Mouse (Mus musculus): Measurements from ENCODE around the gene Mrc2. TPM values are rescaled to one million over a fixed set of nuclear protein-coding genes. Genes with fewer than 3 reads are reported as not detected.
A peak's percentile ranks its signal among the peaks of the same experiment; 100 is the strongest.

Mrc2 gene
- polyA plus RNA-seq, 1 experiment from 2014 or later = 16.9 TPM

- Histone ChIP-seq H3K36me3 (peaks cover 5% of the 10 kb centered on the region; the same call in 1 of the 2 replicates), H3K27me3 (ENCODE audit: low read depth, poor library complexity, severe bottlenecking) (no peaks in the 10 kb centered on the region), H3K4me3 (no peak overlapping the region), H3K27ac (replicated peaks) (peak overlapping the region; percentile 81), H3K4me1 (peaks cover 59% of the 10 kb centered on the region), H3K9me3 (replicated peaks) (no peaks in the 10 kb centered on the region)
- 42% methylated on average over 10 of the region's 10 CpGs for WGBS
- peak; percentile 44 for DNase-seq (ENCODE audit: low spot score)
Observed at GRCm38 (mm10) chr11:105312972-105313632, 20.7 kb downstream of the Mrc2 start.

- Histone ChIP-seq H3K9me3 (replicated peaks) (no peaks in the 10 kb centered on the region), H3K36me3 (peaks cover 5% of the 10 kb centered on the region; the same call in 1 of the 2 replicates), H3K4me1 (peaks cover 55% of the 10 kb centered on the region), H3K4me3 (no peak overlapping the region), H3K27ac (replicated peaks) (peak overlapping the region; percentile 81), H3K27me3 (ENCODE audit: low read depth, poor library complexity, severe bottlenecking) (no peaks in the 10 kb centered on the region)
- 36% methylated on average over 8 of the region's 8 CpGs for WGBS
- DNase-seq (ENCODE audit: low spot score) = peak; percentile 44
Observed at GRCm38 (mm10) chr11:105313633-105314014, 21.2 kb downstream of the Mrc2 start.

- DNase-seq (ENCODE audit: low spot score) = no peak
- no peaks in the 10 kb centered on the region for H3K27me3 ChIP-seq (ENCODE audit: low read depth, poor library complexity, severe bottlenecking)
- H3K27ac ChIP-seq (replicated peaks) = peak overlapping the region; percentile 81
- no peaks in the 10 kb centered on the region; the same call in 1 of the 2 replicates for H3K9me3 ChIP-seq (replicated peaks)
- WGBS = 85% methylated on average over 8 of the region's 8 CpGs
- H3K4me3 ChIP-seq = no peak overlapping the region
- H3K36me3 ChIP-seq = peaks cover 10% of the 10 kb centered on the region
- H3K4me1 ChIP-seq = peaks cover 52% of the 10 kb centered on the region
Observed at GRCm38 (mm10) chr11:105315296-105315695, 22.9 kb downstream of the Mrc2 start.

- Histone ChIP-seq H3K36me3 (peaks cover 12% of the 10 kb centered on the region), H3K9me3 (replicated peaks) (no peaks in the 10 kb centered on the region; the same call in 1 of the 2 replicates), H3K4me1 (peaks cover 51% of the 10 kb centered on the region), H3K27me3 (ENCODE audit: low read depth, poor library complexity, severe bottlenecking) (no peaks in the 10 kb centered on the region), H3K27ac (replicated peaks) (peak overlapping the region; percentile 81; the same call in 1 of the 2 replicates), H3K4me3 (no peak overlapping the region)
- 91% methylated on average over 4 of the region's 4 CpGs for WGBS
- no peak for DNase-seq (ENCODE audit: low spot score)
Observed at GRCm38 (mm10) chr11:105316121-105316520, 23.7 kb downstream of the Mrc2 start.

- H3K27ac ChIP-seq (replicated peaks) = no peak overlapping the region
- 94% methylated on average over 6 of the region's 6 CpGs for WGBS
- H3K9me3 ChIP-seq (replicated peaks) = no peaks in the 10 kb centered on the region; the same call in 1 of the 2 replicates
- peaks cover 12% of the 10 kb centered on the region for H3K36me3 ChIP-seq
- no peak for DNase-seq (ENCODE audit: low spot score)
- no peaks in the 10 kb centered on the region for H3K27me3 ChIP-seq (ENCODE audit: low read depth, poor library complexity, severe bottlenecking)
- H3K4me1 ChIP-seq = peaks cover 34% of the 10 kb centered on the region
- no peak overlapping the region for H3K4me3 ChIP-seq
Observed at GRCm38 (mm10) chr11:105317769-105318168, 25.3 kb downstream of the Mrc2 start.

- H3K4me1 ChIP-seq = 0 out of 2 replicates have a peak, but pooled peaks cover under 1% of the 10 kb centered on the region
- no peak overlapping the region for H3K27ac ChIP-seq (replicated peaks)
- H3K27me3 ChIP-seq (ENCODE audit: low read depth, poor library complexity, severe bottlenecking) = no peaks in the 10 kb centered on the region
- 85% methylated on average over 2 of the region's 2 CpGs for WGBS
- peaks cover 22% of the 10 kb centered on the region for H3K36me3 ChIP-seq
- H3K4me3 ChIP-seq = no peak overlapping the region
- no peak for DNase-seq (ENCODE audit: low spot score)
- H3K9me3 ChIP-seq (replicated peaks) = no peaks in the 10 kb centered on the region; the same call in 1 of the 2 replicates
Observed at GRCm38 (mm10) chr11:105321090-105321489, 28.6 kb downstream of the Mrc2 start.

- peaks cover 44% of the 10 kb centered on the region for H3K36me3 ChIP-seq
- no peak overlapping the region for H3K27ac ChIP-seq (replicated peaks)
- WGBS = 86% methylated on average over 5 of the region's 5 CpGs
- no peak overlapping the region for H3K4me3 ChIP-seq
- no peaks in the 10 kb centered on the region for H3K27me3 ChIP-seq (ENCODE audit: low read depth, poor library complexity, severe bottlenecking)
- 0 out of 2 replicates have a peak, but pooled peaks cover 3% of the 10 kb centered on the region for H3K4me1 ChIP-seq
- no peaks in the 10 kb centered on the region; the same call in 1 of the 2 replicates for H3K9me3 ChIP-seq (replicated peaks)
- no peak for DNase-seq (ENCODE audit: low spot score)
Observed at GRCm38 (mm10) chr11:105323530-105323929, 31.1 kb downstream of the Mrc2 start.

- peaks cover 6% of the 10 kb centered on the region; the same call in 1 of the 2 replicates for H3K4me1 ChIP-seq
- H3K36me3 ChIP-seq = peaks cover 38% of the 10 kb centered on the region
- no peaks in the 10 kb centered on the region for H3K9me3 ChIP-seq (replicated peaks)
- no peak overlapping the region for H3K27ac ChIP-seq (replicated peaks)
- no peak overlapping the region for H3K4me3 ChIP-seq
- DNase-seq (ENCODE audit: low spot score) = no peak
- H3K27me3 ChIP-seq (ENCODE audit: low read depth, poor library complexity, severe bottlenecking) = no peaks in the 10 kb centered on the region
- WGBS = 64% methylated on average over 3 of the region's 3 CpGs
Observed at GRCm38 (mm10) chr11:105327101-105327500, 34.7 kb downstream of the Mrc2 start.

- no peaks in the 10 kb centered on the region for H3K9me3 ChIP-seq (replicated peaks)
- WGBS = 82% methylated on average over 9 of the region's 9 CpGs
- H3K4me1 ChIP-seq = peaks cover 6% of the 10 kb centered on the region; the same call in 1 of the 2 replicates
- H3K27ac ChIP-seq (replicated peaks) = no peak overlapping the region
- no peak overlapping the region for H3K4me3 ChIP-seq
- H3K27me3 ChIP-seq (ENCODE audit: low read depth, poor library complexity, severe bottlenecking) = no peaks in the 10 kb centered on the region
- peaks cover 47% of the 10 kb centered on the region for H3K36me3 ChIP-seq
- DNase-seq (ENCODE audit: low spot score) = no peak
Observed at GRCm38 (mm10) chr11:105329962-105330361, 37.5 kb downstream of the Mrc2 start.

GRCm38 (mm10) chr11:105331129-105331528, 38.7 kb downstream of the Mrc2 start:
- Histone ChIP-seq H3K27me3 (ENCODE audit: low read depth, poor library complexity, severe bottlenecking) (no peaks in the 10 kb centered on the region), H3K4me1 (peaks cover 6% of the 10 kb centered on the region; the same call in 1 of the 2 replicates), H3K4me3 (no peak overlapping the region), H3K36me3 (peaks cover 41% of the 10 kb centered on the region), H3K27ac (replicated peaks) (no peak overlapping the region), H3K9me3 (replicated peaks) (no peaks in the 10 kb centered on the region)
- DNase-seq (ENCODE audit: low spot score) = no peak
- WGBS = 90% methylated on average over 3 of the region's 3 CpGs

GRCm38 (mm10) chr11:105331732-105332131, 39.3 kb downstream of the Mrc2 start:
- Histone ChIP-seq H3K36me3 (peaks cover 38% of the 10 kb centered on the region), H3K27ac (replicated peaks) (no peak overlapping the region), H3K4me1 (peaks cover 6% of the 10 kb centered on the region; the same call in 1 of the 2 replicates), H3K9me3 (replicated peaks) (no peaks in the 10 kb centered on the region), H3K27me3 (ENCODE audit: low read depth, poor library complexity, severe bottlenecking) (no peaks in the 10 kb centered on the region), H3K4me3 (no peak overlapping the region)
- WGBS = 72% methylated on average over 10 of the region's 10 CpGs
- DNase-seq (ENCODE audit: low spot score) = no peak

GRCm38 (mm10) chr11:105332468-105332867, 40.0 kb downstream of the Mrc2 start:
- Histone ChIP-seq H3K27me3 (ENCODE audit: low read depth, poor library complexity, severe bottlenecking) (no peaks in the 10 kb centered on the region), H3K27ac (replicated peaks) (no peak overlapping the region), H3K4me3 (no peak overlapping the region), H3K36me3 (peaks cover 35% of the 10 kb centered on the region), H3K9me3 (replicated peaks) (no peaks in the 10 kb centered on the region), H3K4me1 (peaks cover 6% of the 10 kb centered on the region; the same call in 1 of the 2 replicates)
- WGBS = 73% methylated on average over 8 of the region's 8 CpGs
- peak; percentile 59 for DNase-seq (ENCODE audit: low spot score)

All from midbrain, embryonic 10.5 days (tissue).